Mouse (Mus musculus) fibroblast of lung, adult 2 months (primary cell): ENCODE data around the gene Snx6.
A peak's percentile ranks its signal among the peaks of the same experiment; 100 is the strongest.

Source experiments
- DNase-seq: peaks from one replicate; pipeline ENCODE4 v3.0.0-alpha.2; 2011; ENCODE audit warnings: low read depth

Gene Snx6

DNA sequence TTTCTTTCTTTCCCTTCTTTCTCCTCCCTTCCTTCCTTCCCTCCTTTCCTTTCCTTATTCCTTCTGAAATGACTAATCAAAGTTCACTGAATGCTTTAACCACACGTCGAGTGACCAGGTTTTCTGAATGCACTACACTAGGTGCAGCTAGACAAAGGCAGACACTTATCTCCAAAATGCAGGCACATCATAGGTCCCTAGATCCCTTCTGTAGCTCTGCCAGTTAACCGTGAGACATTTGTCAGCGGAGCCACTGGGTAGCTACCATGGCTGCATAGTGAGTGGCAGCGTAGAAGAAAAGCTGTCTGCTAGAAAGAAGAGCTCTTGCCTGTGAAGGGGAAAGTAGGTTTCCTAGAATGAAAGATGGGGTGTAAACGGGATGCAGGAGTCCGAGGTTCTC lies 96.1 kb downstream of the Snx6 start:
- no peak for DNase-seq

- no peak for DNase-seq
Observed at GRCm38 (mm10) chr12:54697791-54698250, 97.7 kb downstream of the Snx6 start.

- peak; percentile 90 for DNase-seq
Observed at GRCm38 (mm10) chr12:54697003-54697597, 98.4 kb downstream of the Snx6 start.
